Mouse (Mus musculus): ENCODE data around the gene Ostc. TPM values are rescaled to one million over a fixed set of nuclear protein-coding genes. Genes with fewer than 3 reads are reported as not detected.

Gene Ostc
- 52.4 to 64.2 TPM (median 62.2 TPM) in 4 replicates for total RNA-seq (2023)

GRCm38 (mm10) chr3:130708967-130709924 lies at the start of gene Ostc:
TSS of gene Ostc (minus strand) at chr3:130709444.

GRCm38 (mm10) chr3:130730189-130730653 lies 21.0 kb upstream of the Ostc start, which contains the start of gene Rpl34:
TSS of gene Rpl34 (minus strand) at chr3:130730398.

Other genes starting within 250 kb of the Ostc start
- not detected in 4 replicates for gene Etnppl, start 92.0 kb downstream of the Ostc start, total RNA-seq (2023)
- gene Rpl34, start 21.0 kb upstream of the Ostc start, total RNA-seq (2023), result 1,553 to 1,673 TPM (median 1,649 TPM) in 4 replicates